In genomic region chr2:181364860-181365596, GRCm38 (mm10) we compare ENCODE assay signal across 8 mouse cellular contexts. TPM values are rescaled to one million over a fixed set of nuclear protein-coding genes. Genes with fewer than 3 reads are reported as not detected.
DNase-seq lines count a peak whose midpoint lies in the region; ATAC-seq and TF ChIP-seq lines count a peak whose summit lies in the region.

Gene Zgpat, plus strand, starts transcription at chr2:181364928.
Gene Arfrp1, minus strand, starts transcription at chr2:181365404.

- H3K27ac ChIP-seq in hindbrain, embryonic 10.5 days = peak within 1 kb of the TSS; percentile 95
- H3K27ac ChIP-seq in lung, postnatal 0 days (ENCODE audit: low read length) = peak within 1 kb of the TSS; percentile 94

- peaks cover 5% of the 10 kb centered on the region for H3K9me3 ChIP-seq in hindbrain, embryonic 10.5 days
- no peaks in the 10 kb centered on the region for H3K9me3 ChIP-seq in lung, postnatal 0 days (ENCODE audit: low read length)

- peak; percentile 27 for TF ChIP-seq CTCF in lung, postnatal 0 days (IDR thresholded peaks at IDR 0.05)

- no peaks in the 10 kb centered on the region for H3K27me3 ChIP-seq in hindbrain, embryonic 10.5 days (ENCODE audit: insufficient read depth, poor library complexity, severe bottlenecking)
- H3K27me3 ChIP-seq in lung, postnatal 0 days (replicated peaks; ENCODE audit: insufficient read depth, low read length) = no peaks in the 10 kb centered on the region

- H3K4me3 ChIP-seq in hindbrain, embryonic 10.5 days = peak within 1 kb of the TSS; percentile 90
- H3K4me3 ChIP-seq in lung, postnatal 0 days (ENCODE audit: low read depth, low read length) = peak within 1 kb of the TSS; percentile 91

- H3K9ac ChIP-seq in lung, postnatal 0 days (replicated peaks; ENCODE audit: low read depth) = peak within 1 kb of the TSS; percentile 86

- ATAC-seq in frontal cortex, adult (ENCODE audit: low TSS enrichment) = peak; percentile 94
- ATAC-seq in lung, postnatal 0 days = peak; percentile 96

- no peak for TF ChIP-seq EP300 in lung, postnatal 0 days (IDR thresholded peaks at IDR 0.05)

- H3K4me2 ChIP-seq in lung, postnatal 0 days (replicated peaks; ENCODE audit: low read depth, low read length) = peak within 1 kb of the TSS; percentile 97

- peak; percentile 61 for DNase-seq in MEL-GATA-1-ER (ENCODE audit: extremely low read depth, low read depth)
- DNase-seq in cerebellum, adult 8-10 months = peak; percentile 84
- peak; percentile 92 for DNase-seq in hindbrain, embryonic 10.5 days (ENCODE audit: low spot score)
- DNase-seq in layer of hippocampus, adult 9-11 months = peak; percentile 86
- DNase-seq in lung, postnatal 0 days (ENCODE audit: low spot score) = peak; percentile 96
- DNase-seq in ovary, postnatal 14 days (ENCODE audit: low spot score) = peak; percentile 70
- peak; percentile 87 for DNase-seq in thymus, postnatal 14 days

- H3K36me3 ChIP-seq in hindbrain, embryonic 10.5 days = peaks cover 62% of the 10 kb centered on the region
- peaks cover 15% of the 10 kb centered on the region; the same call in 1 of the 2 replicates for H3K36me3 ChIP-seq in lung, postnatal 0 days (ENCODE audit: insufficient read depth, low read length)

- under 1% methylated on average over 71 of the region's 71 CpGs for WGBS in hindbrain, embryonic 10.5 days
- under 1% methylated on average over 65 of the region's 71 CpGs for WGBS in lung, postnatal 0 days

- H3K4me1 ChIP-seq in hindbrain, embryonic 10.5 days (replicated peaks) = peaks cover 41% of the 10 kb centered on the region
- H3K4me1 ChIP-seq in lung, postnatal 0 days (ENCODE audit: insufficient read depth, low read depth, low read length) = peaks cover 13% of the 10 kb centered on the region; the same call in 1 of the 2 replicates

RNA-seq across cellular contexts. Expression of gene Zgpat, which starts in this region (rescaled TPM):
- 45.4 and 53.0 TPM in 2 replicates for polyA plus RNA-seq in hindbrain, embryonic 10.5 days (2016; fragmentation: Nextera tagmentation; extraction: Ambion mirVana)
- polyA plus RNA-seq in lung, postnatal 0 days (2015; fragmentation: Nextera tagmentation; extraction: Ambion mirVana) = 22.9 and 26.8 TPM in 2 replicates

RNA-seq across cellular contexts. Expression of gene Arfrp1, which starts in this region (rescaled TPM):
- 75.3 and 75.4 TPM in 2 replicates for polyA plus RNA-seq in hindbrain, embryonic 10.5 days (2016; fragmentation: Nextera tagmentation; extraction: Ambion mirVana)
- polyA plus RNA-seq in lung, postnatal 0 days (2015; fragmentation: Nextera tagmentation; extraction: Ambion mirVana) = 46.5 and 46.6 TPM in 2 replicates

Comparison
In these comparisons a context has a peak if more than half of its experiments do, and no peak if none do; other contexts are left out.
1. Peak in every context shown above with its lines: DNase-seq, ATAC-seq, H3K4me3 ChIP-seq and H3K27ac ChIP-seq.